Mouse (Mus musculus): Measurements from ENCODE around the gene Lgr5.
A peak's percentile ranks its signal among the peaks of the same experiment; 100 is the strongest.

Lgr5 gene

DNA sequence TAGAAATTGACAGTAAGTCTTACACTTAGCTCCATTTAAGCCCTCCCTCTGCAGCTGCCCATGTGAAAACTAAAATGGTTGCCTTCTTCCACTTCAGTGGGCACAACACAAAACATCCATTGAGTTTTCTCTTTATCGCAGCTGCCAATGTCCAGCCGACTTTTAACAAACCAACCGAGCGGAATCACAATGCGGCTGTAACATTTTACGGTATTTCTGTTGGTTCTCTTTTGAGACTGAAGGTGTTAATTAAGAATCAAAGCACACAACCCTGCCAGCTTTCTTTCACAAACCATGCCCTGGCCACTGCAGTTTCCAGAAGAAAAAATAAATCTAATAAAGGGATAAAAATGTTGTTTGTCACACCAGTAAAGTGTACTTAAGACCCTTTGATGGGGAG, 16.3 kb downstream of the Lgr5 start:
- no peak for DNase-seq (ENCODE audit: low read depth, low spot score)

DNA sequence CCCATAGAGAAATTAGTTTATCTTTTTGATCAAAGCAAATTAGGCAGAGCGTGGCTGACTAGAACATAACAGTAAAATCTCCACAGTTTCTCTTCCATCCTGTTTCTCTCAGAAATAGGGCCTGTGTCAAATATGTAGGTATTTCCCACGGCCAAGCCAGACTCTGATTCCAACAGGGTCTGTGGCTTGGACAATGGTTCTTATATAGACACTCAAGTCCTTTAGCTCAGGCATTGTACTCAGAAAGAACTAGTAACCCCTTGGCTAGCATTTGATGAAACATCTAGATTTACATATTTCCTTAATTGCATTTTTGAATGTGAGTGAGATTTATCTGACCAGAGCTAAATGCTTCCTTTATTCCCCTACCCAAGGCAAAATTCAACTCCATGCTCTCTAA, 17.0 kb downstream of the Lgr5 start:
- DNase-seq (ENCODE audit: low read depth, low spot score): no peak

DNA sequence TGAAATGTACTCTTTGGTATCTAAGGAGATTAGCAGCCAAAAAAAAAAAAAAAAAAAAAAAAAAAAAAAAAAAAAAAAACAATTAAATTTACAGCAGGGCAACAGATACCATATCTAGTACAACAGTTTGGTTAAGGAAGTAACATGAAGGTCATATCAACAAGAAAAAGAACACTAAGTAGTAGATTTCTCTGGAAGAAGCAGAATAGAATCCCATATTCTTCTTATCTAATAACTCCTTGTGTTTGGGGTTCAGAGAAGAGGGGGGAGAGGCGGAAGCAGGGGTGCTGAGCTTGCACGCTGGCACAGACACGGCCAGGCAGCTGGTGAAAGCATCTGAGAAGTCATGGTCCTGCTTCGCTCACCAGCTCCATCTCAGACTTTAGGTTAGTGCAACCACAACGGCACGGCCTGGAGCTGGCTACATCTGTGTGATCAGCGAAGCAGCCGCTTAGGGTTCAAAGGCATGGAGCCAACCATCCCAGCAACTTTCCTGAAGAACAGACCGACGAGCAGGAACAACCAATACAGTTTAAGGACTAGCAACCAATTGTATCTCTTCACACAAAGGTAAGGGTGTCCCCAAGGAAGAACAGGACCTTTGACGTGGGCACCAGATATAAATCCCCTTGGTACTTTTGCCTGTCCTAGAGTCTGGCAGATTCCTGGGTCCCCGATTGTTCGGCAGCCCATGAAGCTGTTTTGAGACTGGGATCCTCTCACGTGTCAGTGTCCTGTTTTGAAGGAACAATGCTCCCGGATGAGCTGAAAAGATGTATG, 17.7 kb downstream of the Lgr5 start, which contains the start of gene A930009A15Rik:
A930009A15Rik (plus strand) TSS at position 275 of the 780 bp plus-strand sequence.
- DNase-seq (ENCODE audit: low read depth, low spot score): no peak

DNA sequence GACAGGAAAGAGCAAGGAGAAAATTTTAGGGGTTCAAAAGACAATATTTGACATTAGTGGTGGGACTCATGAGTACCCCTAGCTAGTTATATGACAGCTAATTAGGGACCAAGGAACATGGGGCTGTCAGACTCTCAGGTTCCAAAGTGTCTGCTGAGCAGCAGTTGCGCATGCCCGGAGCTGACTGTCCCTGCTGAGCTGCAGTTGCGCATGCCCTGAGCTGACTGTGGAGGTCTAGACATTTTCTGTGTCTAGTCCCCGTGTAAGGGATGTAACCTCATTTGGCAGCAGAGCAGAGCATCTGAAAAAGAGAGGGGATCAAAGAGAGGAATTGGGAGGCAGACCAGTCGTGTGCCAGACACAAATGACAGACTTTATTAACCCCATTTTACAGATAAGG, 23.6 kb downstream of the Lgr5 start:
- no peak for DNase-seq (ENCODE audit: low read depth, low spot score)

DNA sequence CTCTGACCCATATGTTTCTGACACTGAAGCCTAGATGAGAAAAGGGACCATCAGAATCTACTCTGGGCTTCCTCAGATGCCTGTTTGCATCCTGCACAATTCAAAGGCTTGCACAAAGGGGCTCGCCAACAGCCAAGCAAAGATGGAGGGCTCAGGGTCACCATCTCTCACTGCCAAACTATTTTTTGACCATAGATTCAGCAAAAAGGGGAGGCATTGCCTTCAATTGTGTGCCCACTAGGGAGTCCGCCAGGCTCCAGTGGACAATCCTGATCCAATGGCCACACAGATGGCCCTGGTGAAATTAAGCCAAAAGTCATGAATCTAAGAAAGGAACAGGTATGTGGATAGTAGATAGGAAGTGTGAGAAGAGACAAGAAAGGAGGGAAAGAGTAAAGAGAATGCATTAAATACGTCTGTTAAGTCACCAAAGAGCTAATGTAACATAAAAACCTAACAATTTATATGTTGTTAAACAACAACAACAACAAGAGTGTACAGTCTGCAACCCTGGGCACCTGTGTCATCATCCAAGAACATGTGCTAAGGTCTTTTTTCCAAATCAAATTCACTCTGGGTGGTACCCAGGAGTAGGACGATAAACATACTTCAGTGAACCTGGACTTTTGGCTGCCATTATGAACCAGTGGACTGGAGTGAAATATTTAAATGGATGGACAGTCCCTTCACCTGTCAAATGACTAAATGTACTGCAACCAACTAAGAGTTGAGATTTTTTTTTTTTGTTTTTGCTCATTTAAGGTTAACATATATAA, 24.5 kb downstream of the Lgr5 start:
- DNase-seq (ENCODE audit: low read depth, low spot score): no peak

DNA sequence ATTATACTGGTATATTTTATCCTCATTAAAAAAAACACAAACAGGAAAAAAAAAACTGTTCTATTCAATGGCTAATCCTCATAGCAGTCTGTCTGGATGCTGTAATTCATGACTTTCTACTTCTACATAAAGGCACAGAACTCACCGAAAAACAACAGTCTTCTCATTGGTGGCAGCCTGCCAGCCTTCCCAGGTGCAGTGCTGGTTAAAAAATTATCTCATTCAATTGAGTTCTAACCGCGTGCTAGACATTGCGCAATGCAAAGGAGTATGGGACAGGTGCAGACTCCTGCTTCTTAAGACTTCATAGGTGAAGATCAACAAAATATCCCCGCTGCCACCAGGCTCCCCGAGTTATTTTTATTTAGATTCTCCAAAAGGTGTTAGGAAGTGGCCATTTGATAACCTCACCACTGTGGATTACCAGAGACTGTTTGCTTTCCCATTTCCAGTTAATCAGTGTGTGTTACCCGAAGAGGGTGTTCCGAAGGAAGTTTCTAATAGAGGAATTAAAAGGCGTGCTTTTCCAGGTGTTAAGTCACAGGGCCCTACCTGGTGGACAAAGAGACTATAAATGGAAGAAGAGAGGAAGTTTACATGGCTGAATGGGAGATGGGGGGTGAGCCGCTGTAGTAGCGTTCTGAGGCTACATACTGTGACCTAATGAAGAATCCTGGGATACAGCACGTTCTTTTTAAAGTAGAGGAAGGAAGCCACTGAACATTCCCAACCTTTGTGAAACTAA, 26.3 kb downstream of the Lgr5 start:
- no peak for DNase-seq (ENCODE audit: low read depth, low spot score)

DNA sequence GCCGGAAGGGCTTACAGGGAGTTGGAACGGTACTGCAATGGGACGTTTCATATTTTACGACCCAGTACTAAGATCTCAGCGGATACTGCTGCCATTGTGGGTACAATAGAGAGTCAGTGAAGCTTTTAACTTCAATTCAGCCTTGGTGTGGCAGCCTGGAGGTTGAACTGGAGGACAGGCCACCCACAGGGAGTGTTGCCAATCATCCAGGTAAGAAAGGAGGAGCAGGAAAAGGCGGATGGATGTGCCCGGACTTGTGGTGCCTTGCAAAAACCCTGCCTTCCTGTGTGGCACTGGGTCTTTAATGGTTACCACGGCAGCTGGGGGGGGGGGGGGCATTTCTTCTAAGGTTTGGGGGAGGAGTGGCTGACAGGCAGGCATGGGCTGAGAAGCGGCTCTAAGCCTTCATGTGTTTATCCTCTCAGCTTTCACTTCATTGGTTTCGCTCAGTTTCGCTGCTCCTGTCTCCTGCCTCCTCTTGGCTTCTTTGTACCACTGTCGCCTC, 30.8 kb downstream of the Lgr5 start:
- no peak for DNase-seq (ENCODE audit: low read depth, low spot score)

DNA sequence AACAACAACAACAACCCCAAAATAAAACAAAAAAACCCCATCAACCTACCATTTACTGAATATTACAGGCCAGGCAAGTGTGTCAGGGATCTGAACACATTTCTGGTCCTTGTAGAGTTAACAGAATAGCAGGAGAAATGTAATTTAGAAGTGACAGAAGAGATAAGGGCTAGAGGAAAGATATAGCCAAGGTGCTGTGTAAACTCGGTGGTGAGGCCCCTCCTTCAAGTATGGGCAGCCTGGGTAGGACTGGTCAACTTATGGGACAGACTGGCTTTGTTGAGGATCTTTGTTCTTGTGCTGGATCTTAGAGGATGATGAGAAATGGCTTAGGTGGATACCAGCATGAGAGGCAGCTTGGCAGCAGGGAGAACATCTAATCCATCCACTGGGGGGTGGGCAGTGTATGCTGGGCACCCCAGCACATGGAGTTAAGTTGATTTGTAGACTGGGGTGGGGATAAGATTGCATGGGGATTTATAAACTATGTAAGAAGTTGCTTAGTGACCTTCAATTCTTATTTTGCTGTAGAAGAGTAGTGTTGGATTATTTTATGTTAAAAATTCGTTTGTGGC, 32.3 kb downstream of the Lgr5 start:
- DNase-seq (ENCODE audit: low read depth, low spot score): no peak

DNA sequence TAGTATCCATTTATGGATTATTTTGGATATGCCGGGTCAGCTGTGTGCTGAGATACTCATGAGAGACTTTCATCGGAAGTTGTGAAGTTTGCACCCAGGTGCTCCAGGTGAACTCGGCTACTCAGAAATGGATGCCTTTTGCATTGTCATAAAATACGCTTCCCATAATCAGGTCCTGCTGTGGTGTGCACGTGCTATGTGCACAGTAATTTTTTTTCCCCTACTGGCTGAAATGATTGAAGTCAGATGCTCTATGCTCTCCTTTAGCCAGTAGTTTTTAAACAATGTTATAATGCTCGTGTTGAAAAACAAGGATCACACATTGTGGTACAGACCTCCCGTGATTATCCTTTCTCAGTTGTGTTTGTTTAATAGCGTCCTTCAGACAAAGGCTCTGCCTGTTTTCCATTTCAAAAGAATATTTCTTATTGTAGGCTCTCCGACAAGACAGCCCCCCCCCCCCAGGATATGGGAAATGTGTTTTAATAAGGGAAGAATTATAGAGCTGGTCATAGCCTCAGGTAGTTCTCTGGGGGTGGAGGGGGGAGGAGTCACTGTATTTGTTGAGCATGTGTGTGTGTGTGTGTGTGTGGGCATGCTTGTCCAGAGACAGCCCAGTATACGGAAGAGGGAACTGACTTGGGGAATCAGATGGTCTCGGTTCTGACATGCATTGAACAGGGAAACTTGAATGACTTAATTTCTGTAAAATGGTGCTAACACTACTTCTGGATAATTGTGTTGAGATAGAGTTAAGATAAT, 34.0 kb downstream of the Lgr5 start:
- no peak for DNase-seq (ENCODE audit: low read depth, low spot score)

DNA sequence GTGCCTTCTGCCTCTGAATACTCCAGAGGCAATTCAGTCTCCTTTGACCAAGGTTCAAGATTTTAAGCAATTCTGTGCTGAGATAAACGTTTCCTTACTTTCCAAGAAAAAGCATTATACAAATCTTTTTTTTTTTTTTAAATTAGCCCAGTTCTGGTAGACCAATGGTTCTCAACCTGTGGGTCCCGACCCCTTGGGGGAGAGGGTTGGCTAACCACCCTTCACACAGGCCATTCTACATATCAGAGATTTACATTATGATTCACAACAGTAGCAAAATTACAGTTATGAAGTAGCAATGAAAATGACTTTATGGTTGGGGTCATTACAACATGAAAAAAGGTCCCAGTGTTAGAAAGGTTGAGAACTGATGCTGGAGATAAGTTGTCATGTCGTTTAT, 36.5 kb downstream of the Lgr5 start:
- no peak for DNase-seq (ENCODE audit: low read depth, low spot score)

DNA sequence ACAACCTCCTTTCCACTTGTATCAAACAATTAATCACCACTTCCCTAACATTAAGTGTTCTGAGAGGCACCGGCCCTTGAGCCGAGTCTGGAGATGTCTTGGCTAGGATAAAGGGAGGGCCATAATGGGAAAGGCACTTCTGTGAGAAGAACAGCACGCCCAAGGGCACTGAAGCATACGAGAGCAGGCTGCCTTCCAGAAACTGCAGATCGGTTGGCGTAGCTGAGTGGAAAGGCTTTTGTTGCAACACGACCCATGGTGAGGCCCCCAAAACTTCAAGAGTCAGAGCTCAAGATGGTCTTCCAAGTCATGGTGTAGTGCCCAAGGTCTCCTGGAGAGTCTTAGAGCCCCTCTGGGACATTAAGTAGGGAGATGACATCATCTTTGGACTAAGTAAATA, 37.3 kb downstream of the Lgr5 start:
- no peak for DNase-seq (ENCODE audit: low read depth, low spot score)

DNA sequence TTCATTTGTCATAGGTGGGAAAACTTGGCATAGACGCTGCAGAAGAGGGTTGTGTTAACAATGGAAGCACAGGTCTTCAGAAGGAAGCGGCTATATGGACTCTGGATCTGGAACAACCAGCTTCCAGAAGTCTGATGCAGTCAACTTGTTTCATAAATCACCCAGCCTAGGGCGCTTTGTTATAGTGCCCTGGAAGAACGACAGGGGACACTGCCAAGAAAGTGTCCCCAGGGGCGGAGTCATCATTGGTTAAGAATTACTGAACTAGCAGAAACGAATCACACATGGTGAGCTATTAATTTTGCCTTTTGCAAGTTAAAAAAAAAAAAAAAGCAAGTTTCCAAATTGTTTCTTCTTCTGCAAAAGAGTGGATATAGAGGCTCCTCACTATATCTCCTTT, 44.7 kb downstream of the Lgr5 start:
- no peak for DNase-seq (ENCODE audit: low read depth, low spot score)

DNA sequence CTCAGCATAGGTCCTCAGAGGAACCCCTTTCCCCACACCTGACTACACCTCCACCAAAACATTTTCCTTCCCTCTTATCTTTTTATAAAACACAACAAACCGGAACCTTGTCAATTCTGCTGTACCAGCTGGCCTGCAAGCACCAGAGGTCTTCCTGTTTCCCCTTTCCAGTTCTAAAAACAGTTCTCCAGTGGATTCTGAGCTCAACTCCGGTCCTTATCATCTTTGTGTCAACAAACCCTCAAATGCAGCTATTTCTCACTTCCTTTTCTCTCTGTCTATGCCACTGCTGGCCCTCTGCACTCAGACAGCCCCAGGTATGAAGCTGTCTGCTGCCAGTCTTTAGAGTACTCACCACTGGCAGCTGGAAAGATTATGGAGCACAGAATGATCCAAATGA, 56.8 kb downstream of the Lgr5 start:
- DNase-seq (ENCODE audit: low read depth, low spot score): no peak

DNA sequence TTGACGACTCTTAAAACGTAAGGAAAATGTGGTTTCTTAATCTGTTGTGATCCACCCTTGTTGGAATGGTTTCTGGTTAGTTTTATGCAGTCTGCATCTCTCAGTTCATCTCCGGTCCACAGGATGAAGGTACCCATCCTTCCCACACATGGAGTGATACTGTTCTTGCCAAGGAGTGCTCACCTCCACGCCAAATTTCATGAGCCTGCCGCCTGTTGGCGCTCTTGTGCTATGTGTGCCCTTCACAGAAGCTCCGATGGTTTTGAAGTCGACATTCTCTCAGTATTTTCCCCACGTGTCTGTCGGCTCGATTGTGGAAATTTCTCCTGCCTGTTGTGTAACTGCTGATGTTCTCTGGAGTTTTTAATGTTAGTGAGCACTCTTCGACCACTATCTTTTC, 57.8 kb downstream of the Lgr5 start:
- no peak for DNase-seq (ENCODE audit: low read depth, low spot score)

DNA sequence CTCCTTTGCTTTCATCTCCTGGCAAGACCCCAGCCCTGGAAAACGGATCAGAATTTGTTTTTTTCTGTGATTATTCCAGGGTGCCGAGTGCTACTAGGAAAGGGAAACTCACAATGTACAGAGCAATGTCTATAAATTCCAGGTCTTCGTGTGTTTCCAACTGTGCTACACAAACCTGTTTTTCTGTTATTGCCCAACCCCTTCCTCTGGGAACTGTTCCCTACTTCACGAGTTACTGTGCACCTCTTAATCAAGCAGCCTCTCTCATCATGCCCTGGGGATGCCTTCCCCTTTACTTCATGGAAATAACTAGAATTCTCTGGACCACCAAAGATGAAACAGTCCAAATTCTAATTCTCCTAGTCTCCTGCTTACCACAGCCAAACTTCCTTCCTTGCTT, 58.7 kb downstream of the Lgr5 start:
- no peak for DNase-seq (ENCODE audit: low read depth, low spot score)

DNA sequence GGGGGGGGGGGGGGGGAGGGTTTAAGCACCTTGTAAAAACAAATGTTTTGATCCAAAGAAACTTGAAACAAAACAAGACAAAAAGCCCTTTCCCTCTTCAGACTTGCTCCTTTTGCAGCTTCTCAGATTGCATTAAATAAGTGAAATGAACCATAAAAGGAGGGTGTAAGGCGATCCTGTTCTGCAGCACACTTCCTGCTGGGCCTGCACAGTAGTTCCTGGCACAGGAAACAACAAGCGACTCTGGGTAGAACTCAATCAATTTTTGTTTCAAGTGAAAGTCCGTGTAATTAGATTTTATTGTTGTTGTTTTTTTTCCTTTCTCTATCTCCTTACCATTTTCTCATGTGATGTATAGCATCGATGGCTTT, 66.5 kb downstream of the Lgr5 start:
- no peak for DNase-seq (ENCODE audit: low read depth, low spot score)

DNA sequence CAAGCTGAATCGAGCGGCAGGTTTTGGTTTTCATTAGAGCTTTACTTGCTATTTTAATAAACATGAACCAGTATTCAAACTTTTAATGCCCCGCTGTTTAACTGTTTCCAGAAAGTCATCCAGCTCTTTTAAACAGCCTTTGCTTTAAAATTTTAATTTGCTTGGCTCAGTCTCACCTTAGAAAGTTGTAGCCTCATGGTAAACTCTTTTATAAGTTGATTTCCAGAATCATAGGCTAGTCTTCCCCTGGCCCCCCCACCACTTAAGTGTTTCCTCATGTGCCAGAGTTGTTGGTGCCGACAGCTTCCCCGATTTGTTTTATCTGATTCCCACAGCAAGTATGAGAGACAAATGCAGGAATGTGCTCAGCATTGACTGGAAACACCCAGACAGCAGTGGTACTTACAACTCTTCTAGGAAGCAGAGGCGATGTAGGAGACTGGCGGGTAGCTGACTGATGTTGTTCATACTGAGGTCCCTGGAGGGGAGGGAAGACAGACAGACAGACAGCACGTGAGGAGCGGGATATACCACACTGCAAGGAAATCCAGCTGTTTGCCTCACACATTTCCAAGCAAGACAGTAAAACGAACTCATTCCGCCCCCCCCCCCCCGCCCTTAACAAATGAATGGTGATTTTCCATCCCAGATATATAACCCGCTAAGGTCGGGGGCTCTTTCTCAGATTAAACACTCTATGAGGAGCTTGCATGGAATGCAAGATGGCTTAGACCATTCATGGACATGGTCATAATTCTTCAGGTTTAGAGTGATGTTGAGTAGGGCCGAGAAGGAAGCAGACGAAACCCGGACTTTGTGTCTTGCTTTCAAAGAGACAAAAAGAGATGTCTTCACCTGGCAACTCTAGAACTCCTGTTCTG, 67.1 kb downstream of the Lgr5 start:
- DNase-seq (ENCODE audit: low read depth, low spot score): peak; percentile 22

DNA sequence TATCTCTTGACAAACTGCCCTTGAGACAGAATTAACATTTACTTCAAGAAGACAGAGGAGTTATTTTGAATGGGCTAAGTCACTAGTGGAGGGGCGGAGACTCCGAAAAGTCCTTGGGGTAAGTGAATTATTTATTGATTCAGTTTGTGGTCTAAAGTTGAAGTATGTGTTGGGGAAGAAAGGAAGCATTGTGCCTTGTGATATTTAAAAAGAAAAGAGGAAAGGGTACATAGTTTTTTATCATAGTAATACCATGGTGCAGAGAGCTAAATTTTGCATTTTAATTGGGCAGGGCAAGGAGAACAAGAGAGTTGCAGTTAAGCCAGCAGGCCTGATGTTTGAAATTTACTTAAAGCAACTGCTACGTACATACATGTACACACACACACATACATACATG, 68.7 kb downstream of the Lgr5 start:
- DNase-seq (ENCODE audit: low read depth, low spot score): no peak

DNA sequence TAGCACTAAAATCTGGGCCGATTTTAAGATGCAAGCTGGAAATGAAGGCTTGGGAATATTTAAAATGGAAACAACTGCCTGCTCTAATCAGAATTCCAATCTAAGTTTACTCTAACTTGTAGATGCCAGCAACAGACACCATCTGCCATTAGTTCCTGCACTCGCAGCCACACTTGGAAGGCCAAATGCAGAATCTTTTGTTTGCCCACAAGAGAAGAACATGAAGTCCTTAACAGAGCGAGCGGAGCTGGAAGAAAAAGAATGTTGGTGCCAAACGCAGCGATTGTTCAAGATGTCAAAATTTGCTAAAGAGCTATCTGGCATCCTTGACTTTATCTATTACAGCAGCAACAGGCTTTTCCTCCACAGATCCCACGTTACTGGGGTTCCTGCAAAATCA, 72.1 kb downstream of the Lgr5 start:
- no peak for DNase-seq (ENCODE audit: low read depth, low spot score)

DNA sequence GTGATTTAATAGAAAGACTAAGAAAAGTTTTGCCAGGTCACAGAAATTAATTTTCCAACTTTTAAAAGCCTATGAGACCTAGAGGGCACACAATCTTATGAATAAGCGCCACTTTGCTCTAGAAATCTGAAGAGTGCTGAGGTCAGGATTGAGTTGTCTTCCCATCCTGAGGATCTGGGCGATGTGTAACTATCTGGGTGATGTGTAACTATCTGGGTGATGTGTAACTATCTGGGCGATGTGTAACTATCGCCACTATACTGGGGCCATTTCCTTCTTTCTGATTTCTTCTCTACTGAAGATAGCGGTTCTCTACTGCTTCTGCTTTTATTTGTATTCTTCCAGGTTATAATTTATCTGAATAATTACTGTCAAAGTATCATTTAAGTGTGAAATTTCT, 76.6 kb downstream of the Lgr5 start:
- no peak for DNase-seq (ENCODE audit: low read depth, low spot score)

All from embryo, embryonic 11.5 days (tissue).